Mouse (Mus musculus) thymus, adult 2 months (tissue): ENCODE data around the gene Wasl. TPM values are rescaled to one million over a fixed set of nuclear protein-coding genes. Genes with fewer than 3 reads are reported as not detected.

Experiments used
- DNase-seq: peaks from one replicate; pipeline ENCODE4 v3.0.0; 2021
- H3K27ac ChIP-seq: fragments of 200-500 bp; 2 replicates; pipeline ENCODE4 v1.5.1; 2012; ENCODE audit warnings: low read length, control low read depth; ENCODE audit not compliant: control insufficient read depth, insufficient read depth
- H3K27me3 ChIP-seq: fragments of 200-500 bp; 2 replicates; pipeline ENCODE4 v1.6.1; 2012; ENCODE audit warnings: mild to moderate bottlenecking, low read length, moderate library complexity, mixed read lengths; ENCODE audit not compliant: control insufficient read depth, insufficient read depth
- H3K36me3 ChIP-seq: fragments of 200-500 bp; 2 replicates; pipeline ENCODE4 v1.6.1; 2012; ENCODE audit warnings: mild to moderate bottlenecking, low read length, moderate library complexity; ENCODE audit not compliant: control insufficient read depth, insufficient read depth
- H3K4me1 ChIP-seq: fragments of 200-500 bp; replicated peaks from 2 replicates; pipeline ENCODE4 v1.6.1; 2012; ENCODE audit warnings: low read length; ENCODE audit not compliant: control insufficient read depth, insufficient read depth
- H3K4me3 ChIP-seq: fragments of 200-500 bp; 2 replicates; pipeline ENCODE4 v1.5.1; 2012; ENCODE audit warnings: mild to moderate bottlenecking, low read length, control low read depth, moderate library complexity; ENCODE audit not compliant: control insufficient read depth, insufficient read depth
- CTCF ChIP-seq: fragments of 200-500 bp; IDR thresholded peaks from 2 replicates; pipeline ENCODE4 v1.5.1; 2012; ENCODE audit warnings: mild to moderate bottlenecking, control low read depth, low read length, moderate library complexity, borderline replicate concordance; ENCODE audit not compliant: control insufficient read depth, poor library complexity, insufficient read depth; ENCODE audit errors: extremely low read depth
- POLR2A ChIP-seq: fragments of 200-500 bp; IDR thresholded peaks from 2 replicates; pipeline ENCODE4 v1.6.1; 2012; ENCODE audit warnings: mild to moderate bottlenecking, low read length, control low read depth, moderate library complexity; ENCODE audit not compliant: control insufficient read depth, poor library complexity, insufficient read depth; ENCODE audit errors: extremely low read depth
- WGBS: fragments of 180-500 bp; shearing (Covaris S2); methylation state at CpG from one replicate; pipeline ENCODE4 v1.1.7; 2018; 5-methylcytosine and 5-hydroxymethylcytosine counted together
- polyA plus RNA-seq: library from polyadenylated mRNA; depleted of rRNA; stranded (reverse); fragments of >200 nt; gene quantifications from 2 replicates; pipeline ENCODE4 v1.2.3, GENCODE M21; 2012

Gene Wasl
- polyA plus RNA-seq, 1 experiment: 46.3 TPM

- Histone ChIP-seq H3K27me3 (no peaks in the 10 kb centered on the region), H3K4me3 (no peak overlapping the region), H3K4me1 (peaks cover 5% of the 10 kb centered on the region), H3K27ac (no peak overlapping the region), H3K36me3 (no peaks in the 10 kb centered on the region)
- DNase-seq: no peak
- 89% methylated on average over 4 of the region's 4 CpGs for WGBS
- no peak for TF ChIP-seq CTCF
- no peak for TF ChIP-seq POLR2A
Observed at GRCm38 (mm10) chr6:24661879-24662278, 2.9 kb downstream of the Wasl start.

- Histone ChIP-seq H3K27me3 (no peaks in the 10 kb centered on the region), H3K4me3 (no peak overlapping the region), H3K27ac (no peak overlapping the region), H3K4me1 (peaks cover 2% of the 10 kb centered on the region; the same call in 1 of the 2 replicates), H3K36me3 (no peaks in the 10 kb centered on the region)
- DNase-seq: no peak
- 95% methylated on average over 10 of the region's 10 CpGs for WGBS
- TF ChIP-seq CTCF (no peak), POLR2A (no peak)
Observed at GRCm38 (mm10) chr6:24657647-24658387, 7.0 kb downstream of the Wasl start.

- Histone ChIP-seq H3K4me1 (peaks cover 2% of the 10 kb centered on the region; the same call in 1 of the 2 replicates), H3K4me3 (no peak overlapping the region), H3K27ac (no peak overlapping the region), H3K36me3 (no peaks in the 10 kb centered on the region), H3K27me3 (no peaks in the 10 kb centered on the region)
- no peak for DNase-seq
- 78% methylated on average over 1 of the region's 1 CpGs for WGBS
- TF ChIP-seq POLR2A: no peak
- no peak for TF ChIP-seq CTCF
Observed at GRCm38 (mm10) chr6:24656094-24656493, 8.7 kb downstream of the Wasl start.

- no peak for DNase-seq
- no peak overlapping the region for H3K27ac ChIP-seq
- H3K36me3 ChIP-seq: no peaks in the 10 kb centered on the region
- 93% methylated on average over 7 of the region's 7 CpGs for WGBS
- TF ChIP-seq POLR2A: no peak
- no peak for TF ChIP-seq CTCF
- peaks cover 2% of the 10 kb centered on the region; the same call in 1 of the 2 replicates for H3K4me1 ChIP-seq
- no peak overlapping the region for H3K4me3 ChIP-seq
- H3K27me3 ChIP-seq: no peaks in the 10 kb centered on the region
Observed at GRCm38 (mm10) chr6:24651538-24651937, 13.3 kb downstream of the Wasl start.

- Histone ChIP-seq H3K4me3 (no peak overlapping the region), H3K4me1 (peaks cover under 1% of the 10 kb centered on the region; the same call in 1 of the 2 replicates), H3K27me3 (no peaks in the 10 kb centered on the region), H3K27ac (no peak overlapping the region), H3K36me3 (no peaks in the 10 kb centered on the region)
- DNase-seq: no peak
- TF ChIP-seq POLR2A (no peak), CTCF (no peak)
- WGBS: 98% methylated on average over 3 of the region's 3 CpGs
Observed at GRCm38 (mm10) chr6:24650719-24651118, 14.1 kb downstream of the Wasl start.

- 97% methylated on average over 4 of the region's 4 CpGs for WGBS
- no peak for TF ChIP-seq CTCF
- Histone ChIP-seq H3K27me3 (no peaks in the 10 kb centered on the region), H3K36me3 (no peaks in the 10 kb centered on the region), H3K4me1 (no peaks in the 10 kb centered on the region; the same call in 1 of the 2 replicates), H3K4me3 (no peak overlapping the region), H3K27ac (no peak overlapping the region)
- no peak for DNase-seq
Observed at GRCm38 (mm10) chr6:24648403-24648802, 16.4 kb downstream of the Wasl start.

GRCm38 (mm10) chr6:24647103-24647691, 17.6 kb downstream of the Wasl start:
- H3K36me3 ChIP-seq: no peaks in the 10 kb centered on the region
- 72% methylated on average over 4 of the region's 4 CpGs for WGBS
- no peak overlapping the region for H3K4me3 ChIP-seq
- no peaks in the 10 kb centered on the region; the same call in 1 of the 2 replicates for H3K4me1 ChIP-seq
- DNase-seq: no peak
- TF ChIP-seq CTCF (no peak), POLR2A (no peak)
- H3K27ac ChIP-seq: no peak overlapping the region
- H3K27me3 ChIP-seq: no peaks in the 10 kb centered on the region
